Mouse (Mus musculus) layer of hippocampus, adult 18-20 months (tissue): ENCODE measurements at regions not wholly inside any gene's neighbourhood (a gene's known extent, or its start where the extent isn't known, plus 50 kb on each side); places are given as distances from the start of the nearest gene placed in this dataset.

Source experiments
- DNase-seq, 2 experiments: peaks; one replicate each; pipeline ENCODE4 v3.0.0; 2022; ENCODE audit warnings: low spot score in 2 of 2

DNA sequence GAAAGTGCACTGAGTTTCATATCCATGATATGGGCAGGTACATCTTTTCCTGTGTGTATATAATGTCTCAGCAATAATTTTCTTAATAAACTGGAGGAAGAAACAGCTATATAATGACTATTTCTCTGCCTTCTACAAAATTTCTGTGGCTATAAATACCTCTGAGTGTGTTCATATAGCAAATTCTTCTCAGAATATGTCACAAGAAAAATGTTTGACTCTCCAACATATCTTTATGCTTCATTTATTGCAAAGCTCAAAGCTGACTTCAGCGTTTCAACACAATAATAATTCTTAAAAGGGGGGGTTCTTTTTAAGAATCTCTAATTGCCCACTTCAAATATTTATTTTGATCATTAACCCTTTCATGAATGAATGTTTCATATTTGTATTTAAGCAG lies 310.0 kb upstream of the Paip1 start:
- no peak for DNase-seq

GRCm38 (mm10) chr13:119140436-119140835 lies 288.0 kb upstream of the Paip1 start:
- no peak for DNase-seq

DNA sequence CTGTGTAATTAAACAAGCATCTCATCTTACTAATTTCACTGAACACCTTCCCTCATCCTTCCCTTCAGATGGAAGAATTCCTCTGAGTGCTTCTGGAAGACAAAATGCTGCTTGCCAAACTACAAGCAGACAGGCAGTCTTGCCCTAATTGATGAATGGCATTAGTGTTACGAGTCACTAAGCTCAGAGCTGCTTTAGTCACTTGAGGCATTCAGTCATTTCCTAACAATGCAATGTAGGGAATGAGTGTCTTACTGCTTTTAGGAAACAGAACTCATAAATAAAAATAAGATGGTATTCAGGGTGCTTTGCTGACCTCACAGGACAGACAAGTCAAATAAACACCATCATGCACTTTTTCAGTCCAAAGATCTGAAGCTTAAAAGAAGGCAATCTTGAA lies 285.1 kb upstream of the Paip1 start:
- no peak for DNase-seq

GRCm38 (mm10) chr13:119145713-119146112 lies 282.7 kb upstream of the Paip1 start:
- DNase-seq: no peak

GRCm38 (mm10) chr13:119147701-119148100 lies 280.7 kb upstream of the Paip1 start:
- DNase-seq: no peak

DNA sequence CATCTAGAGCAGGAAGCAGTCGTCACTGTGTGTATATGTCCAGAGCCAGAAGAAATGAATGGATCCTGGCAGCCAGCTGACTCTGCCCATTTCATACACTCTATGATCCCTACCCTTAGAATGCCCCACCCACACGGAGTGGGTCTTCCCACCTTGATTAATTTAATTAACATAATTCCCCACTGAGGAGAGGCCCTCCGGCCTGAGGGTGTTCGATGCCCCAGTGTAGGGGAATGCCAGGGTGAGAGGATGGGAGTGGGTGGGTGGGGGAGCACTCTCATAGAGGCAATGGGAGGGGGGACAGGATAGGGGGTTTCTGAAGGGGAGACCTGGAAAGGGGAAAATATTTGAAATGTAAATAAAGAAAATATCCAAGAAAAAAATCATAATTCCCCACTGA lies 279.3 kb upstream of the Paip1 start:
- no peak for DNase-seq

DNA sequence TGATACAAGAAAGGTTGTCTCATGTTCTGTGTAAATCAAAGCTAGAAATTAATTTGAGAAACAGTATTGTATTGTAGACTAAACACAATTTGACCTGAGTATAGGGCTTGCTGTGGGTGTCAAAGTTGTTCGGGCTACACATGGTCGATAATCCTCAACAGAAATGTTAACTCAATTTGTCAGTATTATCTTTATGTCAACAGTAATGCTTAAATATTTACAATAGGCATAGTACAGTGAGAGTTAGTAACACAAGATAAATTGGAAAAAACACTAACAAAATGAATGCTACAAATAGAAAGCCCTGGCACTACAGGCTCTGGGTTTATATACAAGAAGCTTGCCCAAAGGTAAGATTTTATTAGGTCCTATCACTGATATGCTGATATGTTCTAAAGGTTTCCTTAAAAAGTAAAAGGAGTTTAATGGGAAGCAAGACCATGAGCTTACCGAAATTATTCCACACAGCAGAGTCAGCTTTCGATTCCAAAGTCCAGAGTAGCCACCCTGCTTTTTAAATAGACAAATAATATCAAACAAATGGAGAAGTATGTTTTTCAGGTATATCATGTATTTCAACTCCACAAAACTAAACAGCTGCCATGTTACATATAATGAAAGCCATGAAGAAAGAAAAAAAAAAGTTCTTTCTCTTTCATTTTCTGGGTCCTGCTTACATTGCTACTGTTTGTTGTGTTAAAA lies 277.4 kb upstream of the Paip1 start:
- no peak for DNase-seq

DNA sequence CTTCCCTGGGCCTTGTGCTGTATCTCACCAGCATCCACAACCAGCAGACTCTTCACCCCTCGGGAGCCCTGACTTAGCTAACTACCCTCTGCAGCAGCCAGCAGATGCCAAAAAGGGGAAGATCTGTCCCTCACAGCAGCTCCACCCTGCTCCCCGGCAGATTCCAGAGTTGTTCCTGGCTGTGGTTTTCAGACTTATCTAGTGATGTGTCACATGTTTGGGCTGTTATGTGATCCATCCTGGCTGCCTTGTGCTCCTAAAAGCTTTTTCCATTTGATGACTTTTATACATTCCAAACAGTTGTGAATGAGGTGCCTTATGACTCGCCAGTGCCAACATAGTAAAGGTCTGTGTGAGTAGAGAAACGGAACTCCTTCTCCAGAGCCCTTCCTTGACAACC lies 250.6 kb upstream of the Paip1 start:
- DNase-seq: no peak

GRCm38 (mm10) chr13:119178212-119178611 lies 250.2 kb upstream of the Paip1 start:
- no peak for DNase-seq

- no peak for DNase-seq
These were observed 249.1 kb upstream of the Paip1 start for GRCm38 (mm10) chr13:119179157-119179920.

DNA sequence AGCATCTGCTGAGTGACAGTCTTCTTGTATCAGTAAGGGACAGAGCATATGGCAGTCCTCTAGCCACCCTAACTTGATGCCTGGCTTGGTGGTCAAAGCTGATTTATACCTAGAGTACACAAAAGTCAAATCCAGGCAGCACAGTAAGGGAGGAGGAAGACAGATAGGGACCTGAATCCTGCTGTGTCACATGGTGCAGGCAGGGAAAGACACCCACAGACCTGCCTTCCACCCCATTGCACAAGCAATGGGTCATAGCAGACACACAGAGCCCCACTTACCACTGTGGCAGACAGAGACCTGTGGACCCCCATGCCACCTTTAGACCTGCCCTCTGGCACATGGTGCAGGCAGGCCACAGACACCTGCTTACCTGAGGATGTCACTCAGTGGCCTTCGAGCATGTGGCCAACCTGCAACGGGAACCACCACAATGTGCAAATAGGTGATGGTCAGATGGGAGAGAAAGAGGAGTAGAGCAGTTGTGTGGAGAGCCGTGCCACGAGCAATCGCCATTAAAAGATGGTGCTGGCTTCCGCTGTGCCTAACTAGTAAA lies 244.0 kb upstream of the Paip1 start:
- no peak for DNase-seq

DNA sequence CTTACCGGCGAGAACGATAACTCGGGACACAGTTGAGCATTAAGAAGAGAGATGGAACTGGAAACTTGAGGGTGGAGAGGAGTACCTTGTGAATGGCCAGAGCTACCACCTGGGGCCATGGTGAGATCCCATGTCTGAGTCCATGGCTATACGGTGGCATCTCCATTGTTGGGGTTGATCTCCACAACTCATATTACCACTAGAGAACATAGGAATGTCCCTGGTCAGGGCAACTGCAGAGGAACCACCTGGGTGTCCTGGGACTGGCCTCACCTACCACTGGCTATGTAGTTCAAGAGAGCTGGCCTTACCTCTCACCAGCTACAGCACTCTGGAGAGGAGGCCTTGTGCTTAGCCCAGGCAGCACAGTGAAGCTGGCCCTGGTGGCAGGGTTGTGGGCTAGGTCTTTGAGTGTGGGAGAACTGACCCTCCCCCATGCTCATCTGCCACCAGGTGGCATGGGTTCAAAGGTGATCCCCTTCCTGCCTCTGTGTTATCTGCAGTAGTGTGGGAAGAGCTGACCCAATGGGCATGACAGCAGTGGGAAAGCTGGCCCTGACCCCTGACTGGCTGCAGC lies 242.7 kb upstream of the Paip1 start:
- no peak for DNase-seq

GRCm38 (mm10) chr13:119231556-119231955 lies 196.8 kb upstream of the Paip1 start:
- no peak for DNase-seq

- DNase-seq: no peak
These were observed 196.0 kb upstream of the Paip1 start for GRCm38 (mm10) chr13:119232100-119233029.

GRCm38 (mm10) chr13:119233030-119233385 lies 195.4 kb upstream of the Paip1 start:
- no peak for DNase-seq

DNA sequence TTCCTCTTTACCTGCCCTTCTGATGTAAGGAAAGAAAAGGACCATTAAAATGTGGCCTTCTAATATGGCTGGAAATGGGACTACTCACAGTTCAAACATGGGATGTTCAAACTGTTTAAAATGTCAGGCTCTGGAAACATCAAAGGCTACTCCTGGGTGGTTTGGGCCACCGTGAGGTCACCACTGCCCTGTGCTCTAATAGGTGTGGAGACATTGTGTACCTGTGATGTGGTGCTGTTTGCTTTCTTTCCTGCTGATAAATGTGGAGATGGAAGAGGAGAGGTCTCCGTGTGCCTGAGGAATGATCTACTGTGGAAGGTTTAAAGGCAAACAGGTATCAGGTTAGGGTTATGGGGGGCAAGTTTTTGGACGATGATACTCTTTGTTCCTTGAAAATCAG lies 194.5 kb upstream of the Paip1 start:
- DNase-seq: no peak

GRCm38 (mm10) chr13:119242358-119242757 lies 186.0 kb upstream of the Paip1 start:
- DNase-seq: no peak

GRCm38 (mm10) chr13:119247101-119247500 lies 181.3 kb upstream of the Paip1 start:
- no peak for DNase-seq

GRCm38 (mm10) chr13:119252006-119252405 lies 176.4 kb upstream of the Paip1 start:
- DNase-seq: no peak

- DNase-seq: no peak
These were observed 172.1 kb upstream of the Paip1 start for GRCm38 (mm10) chr13:119256350-119256749.

GRCm38 (mm10) chr13:119258515-119258914 lies 169.9 kb upstream of the Paip1 start:
- DNase-seq: no peak
